Mouse (Mus musculus) left cerebral cortex, postnatal 14 days (tissue): ENCODE measurements around the gene Fasl. TPM values are rescaled to one million over a fixed set of nuclear protein-coding genes. Genes with fewer than 3 reads are reported as not detected.

ENCODE experiments used
- total RNA-seq, 2 experiments: library from RNA; stranded (reverse); gene quantifications; 2 replicates each; pipeline ENCODE4 v1.2.3; 2021

Fasl gene
- total RNA-seq, 2 experiments from 2014 or later, result not detected

Other genes with a start within 250 kb of the Fasl start
- 10 to 100 TPM; 38.9 to 40.2 TPM for gene Suco, start 88.2 kb upstream of the Fasl start, total RNA-seq
- 10 to 100 TPM; 14.7 to 16.9 TPM for gene Pigc, start 180.7 kb upstream of the Fasl start, total RNA-seq
- not detected for gene 4930558K02Rik, start 191.1 kb upstream of the Fasl start, total RNA-seq